Mouse (Mus musculus) midbrain, embryonic 13.5 days (tissue): ENCODE data around the gene Tbc1d16. TPM values are rescaled to one million over a fixed set of nuclear protein-coding genes. Genes with fewer than 3 reads are reported as not detected.

Experiments used
- ATAC-seq: fragments of 200-750 bp; cut with Nextera tagmentation; 2 replicates; pipeline ENCODE4 v1.8.0; 2017; ENCODE audit warnings: mild to moderate bottlenecking, moderate TSS enrichment, moderate library complexity
- H3K27ac ChIP-seq: fragments of 300-500 bp; sonication (generic); 2 replicates; pipeline ENCODE4 v1.5.1; 2015; ENCODE audit warnings: inconsistent platforms, mild to moderate bottlenecking, moderate library complexity
- H3K27me3 ChIP-seq: fragments of 300-500 bp; sonication (generic); 2 replicates; pipeline ENCODE4 v1.6.1; 2015; ENCODE audit warnings: mild to moderate bottlenecking, inconsistent platforms
- H3K36me3 ChIP-seq: fragments of 300-500 bp; sonication (generic); 2 replicates; pipeline ENCODE4 v1.6.1; 2015; ENCODE audit warnings: mild to moderate bottlenecking, inconsistent platforms
- H3K4me1 ChIP-seq: fragments of 300-500 bp; sonication (generic); replicated peaks from 2 replicates; pipeline ENCODE4 v1.6.1; 2015; ENCODE audit warnings: inconsistent platforms
- H3K4me2 ChIP-seq: fragments of 300-500 bp; sonication (generic); replicated peaks from 2 replicates; pipeline ENCODE4 v1.6.1; 2015; ENCODE audit warnings: moderate library complexity, mild to moderate bottlenecking, inconsistent platforms
- H3K4me3 ChIP-seq: fragments of 300-500 bp; sonication (generic); replicated peaks from 2 replicates; pipeline ENCODE4 v1.5.1; 2015; ENCODE audit warnings: mild to moderate bottlenecking, inconsistent platforms
- H3K9ac ChIP-seq: fragments of 300-500 bp; sonication (generic); replicated peaks from 2 replicates; pipeline ENCODE4 v1.6.1; 2015; ENCODE audit warnings: mild to moderate bottlenecking, inconsistent platforms
- H3K9me3 ChIP-seq: fragments of 300-500 bp; sonication (generic); 2 replicates; pipeline ENCODE4 v1.6.1; 2016; ENCODE audit warnings: mild to moderate bottlenecking, inconsistent platforms
- WGBS: fragments of 180-500 bp; shearing (Covaris S2); methylation state at CpG from one replicate; pipeline ENCODE4 v1.1.7; 2015; 5-methylcytosine and 5-hydroxymethylcytosine counted together
- polyA plus RNA-seq: library from polyadenylated mRNA; unstranded; fragments of >200 nt; fragmentation: Nextera tagmentation; extraction: Ambion mirVana; gene quantifications from 2 replicates; pipeline ENCODE4 v1.2.1, GENCODE M21; 2015

Tbc1d16 gene
- polyA plus RNA-seq, 1 experiment from 2014 or later, result 50.0 TPM

- WGBS, result 64% methylated on average over 26 of the region's 26 CpGs
- peaks cover 12% of the 10 kb centered on the region; the same call in 1 of the 2 replicates for H3K4me1 ChIP-seq
- no peaks in the 10 kb centered on the region for H3K9me3 ChIP-seq
- no peak overlapping the region; the same call in 1 of the 2 replicates for H3K9ac ChIP-seq
- ATAC-seq, result 0 out of 2 replicates have a peak, but pooled peaks have one; percentile 7
- H3K4me3 ChIP-seq, result no peak overlapping the region
- H3K4me2 ChIP-seq, result no peak overlapping the region
- no peaks in the 10 kb centered on the region for H3K27me3 ChIP-seq
- H3K36me3 ChIP-seq, result peaks cover 22% of the 10 kb centered on the region
- H3K27ac ChIP-seq, result no peak overlapping the region
These were observed 29.6 kb downstream of the Tbc1d16 start for GRCm38 (mm10) chr11:119198564-119199232.

- H3K4me1 ChIP-seq, result peaks cover 12% of the 10 kb centered on the region; the same call in 1 of the 2 replicates
- H3K36me3 ChIP-seq, result peaks cover 22% of the 10 kb centered on the region
- peak; percentile 25 for ATAC-seq
- H3K27ac ChIP-seq, result no peak overlapping the region
- WGBS, result 86% methylated on average over 18 of the region's 18 CpGs
- no peak overlapping the region for H3K4me2 ChIP-seq
- H3K27me3 ChIP-seq, result no peaks in the 10 kb centered on the region
- no peaks in the 10 kb centered on the region for H3K9me3 ChIP-seq
- H3K4me3 ChIP-seq, result no peak overlapping the region
- no peak overlapping the region for H3K9ac ChIP-seq
These were observed 30.4 kb downstream of the Tbc1d16 start for GRCm38 (mm10) chr11:119197618-119198563.

GRCm38 (mm10) chr11:119192605-119193004 lies 35.7 kb downstream of the Tbc1d16 start:
- H3K4me3 ChIP-seq, result no peak overlapping the region
- H3K9ac ChIP-seq, result no peak overlapping the region
- no peak overlapping the region for H3K27ac ChIP-seq
- no peaks in the 10 kb centered on the region for H3K9me3 ChIP-seq
- no peak for ATAC-seq
- WGBS, result 91% methylated on average over 9 of the region's 9 CpGs
- H3K27me3 ChIP-seq, result no peaks in the 10 kb centered on the region
- no peak overlapping the region for H3K4me2 ChIP-seq
- no peaks in the 10 kb centered on the region; the same call in 1 of the 2 replicates for H3K36me3 ChIP-seq
- peaks cover 34% of the 10 kb centered on the region for H3K4me1 ChIP-seq

GRCm38 (mm10) chr11:119192176-119192575 lies 36.1 kb downstream of the Tbc1d16 start:
- no peaks in the 10 kb centered on the region; the same call in 1 of the 2 replicates for H3K36me3 ChIP-seq
- WGBS, result 92% methylated on average over 5 of the region's 5 CpGs
- ATAC-seq, result no peak
- H3K4me2 ChIP-seq, result no peak overlapping the region
- no peak overlapping the region for H3K4me3 ChIP-seq
- no peaks in the 10 kb centered on the region for H3K9me3 ChIP-seq
- H3K4me1 ChIP-seq, result peaks cover 39% of the 10 kb centered on the region
- no peak overlapping the region for H3K9ac ChIP-seq
- no peaks in the 10 kb centered on the region for H3K27me3 ChIP-seq
- H3K27ac ChIP-seq, result no peak overlapping the region

- Histone ChIP-seq H3K4me2 (no peak overlapping the region), H3K27me3 (no peaks in the 10 kb centered on the region), H3K4me3 (no peak overlapping the region), H3K36me3 (no peaks in the 10 kb centered on the region; the same call in 1 of the 2 replicates), H3K4me1 (peaks cover 44% of the 10 kb centered on the region), H3K9me3 (no peaks in the 10 kb centered on the region), H3K9ac (no peak overlapping the region), H3K27ac (0 out of 2 replicates have a peak overlapping the region, but pooled peaks have one; percentile 76)
- 86% methylated on average over 9 of the region's 9 CpGs for WGBS
- ATAC-seq, result no peak
These were observed 36.7 kb downstream of the Tbc1d16 start for GRCm38 (mm10) chr11:119191606-119192081.

GRCm38 (mm10) chr11:119190498-119190897 lies 37.8 kb downstream of the Tbc1d16 start:
- Histone ChIP-seq H3K4me3 (no peak overlapping the region), H3K27ac (peak overlapping the region; percentile 76), H3K36me3 (no peaks in the 10 kb centered on the region), H3K9ac (peak overlapping the region; percentile 59), H3K9me3 (no peaks in the 10 kb centered on the region), H3K27me3 (no peaks in the 10 kb centered on the region), H3K4me1 (peaks cover 45% of the 10 kb centered on the region), H3K4me2 (no peak overlapping the region)
- ATAC-seq, result peak; percentile 81
- WGBS, result 23% methylated on average over 11 of the region's 11 CpGs

GRCm38 (mm10) chr11:119189319-119189718 lies 39.0 kb downstream of the Tbc1d16 start:
- no peak overlapping the region for H3K27ac ChIP-seq

GRCm38 (mm10) chr11:119188389-119188788 lies 39.9 kb downstream of the Tbc1d16 start:
- Histone ChIP-seq H3K4me1 (peaks cover 56% of the 10 kb centered on the region), H3K27ac (no peak overlapping the region), H3K4me3 (no peak overlapping the region), H3K9ac (no peak overlapping the region), H3K9me3 (no peaks in the 10 kb centered on the region), H3K4me2 (no peak overlapping the region), H3K36me3 (no peaks in the 10 kb centered on the region), H3K27me3 (no peaks in the 10 kb centered on the region)
- 55% methylated on average over 6 of the region's 6 CpGs for WGBS
- ATAC-seq, result no peak

More at GRCm38 (mm10) chr11:119189319-119189718, 39.0 kb downstream of the Tbc1d16 start:
- Histone ChIP-seq H3K4me3 (no peak overlapping the region), H3K9ac (no peak overlapping the region), H3K9me3 (no peaks in the 10 kb centered on the region), H3K4me2 (no peak overlapping the region), H3K36me3 (no peaks in the 10 kb centered on the region), H3K4me1 (peaks cover 47% of the 10 kb centered on the region), H3K27me3 (no peaks in the 10 kb centered on the region)
- 88% methylated on average over 3 of the region's 3 CpGs for WGBS
- no peak for ATAC-seq

GRCm38 (mm10) chr11:119187800-119188197 lies 40.5 kb downstream of the Tbc1d16 start:
- Histone ChIP-seq H3K9me3 (no peaks in the 10 kb centered on the region), H3K27ac (no peak overlapping the region)
- WGBS, result 57% methylated on average over 10 of the region's 10 CpGs

GRCm38 (mm10) chr11:119186989-119187799 lies 41.1 kb downstream of the Tbc1d16 start:
- H3K27me3 ChIP-seq, result no peaks in the 10 kb centered on the region
- no peaks in the 10 kb centered on the region for H3K36me3 ChIP-seq
- H3K9ac ChIP-seq, result peak overlapping the region; percentile 11; the same call in 1 of the 2 replicates
- no peak overlapping the region for H3K4me2 ChIP-seq
- no peaks in the 10 kb centered on the region for H3K9me3 ChIP-seq
- peak; percentile 21; the same call in 1 of the 2 replicates for ATAC-seq
- H3K4me3 ChIP-seq, result no peak overlapping the region
- peaks cover 67% of the 10 kb centered on the region for H3K4me1 ChIP-seq
- no peak overlapping the region for H3K27ac ChIP-seq
- WGBS, result 47% methylated on average over 25 of the region's 25 CpGs

More at GRCm38 (mm10) chr11:119187800-119188197, 40.5 kb downstream of the Tbc1d16 start:
- Histone ChIP-seq H3K4me2 (no peak overlapping the region), H3K27me3 (no peaks in the 10 kb centered on the region), H3K36me3 (no peaks in the 10 kb centered on the region), H3K9ac (no peak overlapping the region), H3K4me1 (peaks cover 62% of the 10 kb centered on the region), H3K4me3 (no peak overlapping the region)
- no peak for ATAC-seq

- 86% methylated on average over 3 of the region's 3 CpGs for WGBS
- H3K4me1 ChIP-seq, result peaks cover 69% of the 10 kb centered on the region
- H3K27ac ChIP-seq, result no peak overlapping the region
- H3K27me3 ChIP-seq, result no peaks in the 10 kb centered on the region
- H3K4me2 ChIP-seq, result no peak overlapping the region
- no peak for ATAC-seq
- H3K9ac ChIP-seq, result no peak overlapping the region
- no peaks in the 10 kb centered on the region for H3K9me3 ChIP-seq
- no peaks in the 10 kb centered on the region for H3K36me3 ChIP-seq
- H3K4me3 ChIP-seq, result no peak overlapping the region
These were observed 41.9 kb downstream of the Tbc1d16 start for GRCm38 (mm10) chr11:119186381-119186780.
